In the genomic region with DNA sequence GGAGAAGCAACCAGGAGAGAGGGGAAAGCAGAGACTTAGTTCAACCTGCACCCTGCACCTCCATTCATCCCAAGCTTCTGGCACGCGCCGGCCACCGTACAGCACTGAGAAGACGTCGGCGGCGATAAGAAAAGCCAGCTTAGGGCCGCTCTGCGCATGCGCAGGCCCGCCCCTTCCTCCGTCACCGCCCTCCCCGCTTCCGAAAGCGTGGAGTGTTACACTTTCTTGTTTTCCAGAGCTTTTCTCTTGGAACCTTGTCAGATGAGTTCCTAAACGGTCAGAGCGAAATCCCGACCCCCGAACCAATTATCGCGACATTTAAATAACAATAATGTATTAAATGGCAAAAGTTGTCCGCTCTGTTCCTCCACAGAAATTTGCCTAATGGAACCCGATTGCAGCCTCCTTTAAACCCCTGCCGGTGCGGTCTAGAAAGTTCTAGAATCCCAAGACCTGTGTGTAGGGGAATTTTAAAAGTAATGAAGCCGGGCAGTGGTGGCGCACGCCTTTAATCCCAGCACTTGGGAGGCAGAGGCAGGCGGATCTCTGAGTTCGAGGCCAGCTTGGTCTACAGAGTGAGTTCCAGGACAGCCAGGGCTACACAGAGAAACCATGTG, we compare ENCODE assay signal across 8 mouse cellular contexts. TPM values are rescaled to one million over a fixed set of nuclear protein-coding genes. Genes with fewer than 3 reads are reported as not detected.
DNase-seq lines count a peak whose midpoint lies in the region; ATAC-seq lines count a peak whose summit lies in the region.

Gene Ints2 (minus strand): TSS at position 116 of the 617 bp plus-strand sequence.

- peak within 1 kb of the TSS; percentile 86 for H3K9ac ChIP-seq in hindbrain, embryonic 16.5 days (ENCODE audit: low read depth, low read length)

- H3K4me3 ChIP-seq in hindbrain, embryonic 16.5 days (ENCODE audit: low read length): peak within 1 kb of the TSS; percentile 68
- H3K4me3 ChIP-seq in macrophage (ENCODE audit: inconsistent target): peak within 1 kb of the TSS; percentile 90

- no peaks in the 10 kb centered on the region for H3K9me3 ChIP-seq in hindbrain, embryonic 16.5 days (ENCODE audit: control insufficient read depth, low read length)

- H3K4me1 ChIP-seq in hindbrain, embryonic 16.5 days (ENCODE audit: control insufficient read depth, insufficient read depth, low read depth, low read length): peaks cover 16% of the 10 kb centered on the region

- H3K27me3 ChIP-seq in hindbrain, embryonic 16.5 days (replicated peaks; ENCODE audit: control insufficient read depth, insufficient read depth, low read length): no peaks in the 10 kb centered on the region

- H3K36me3 ChIP-seq in hindbrain, embryonic 16.5 days (ENCODE audit: control insufficient read depth, insufficient read depth, low read length): no peaks in the 10 kb centered on the region
- H3K36me3 ChIP-seq in macrophage (ENCODE audit: inconsistent target): no peaks in the 10 kb centered on the region

- WGBS in hindbrain, embryonic 16.5 days: 10% methylated on average over 32 of the region's 32 CpGs
- whole genome bisulfite sequencing in macrophage (ENCODE audit: missing documents): 4% methylated on average over 32 of the region's 32 CpGs

- H3K79me2 ChIP-seq in macrophage (ENCODE audit: inconsistent target): no peaks in the 10 kb centered on the region; the same call in 1 of the 2 replicates

- peak; percentile 96 for ATAC-seq in hindbrain, embryonic 16.5 days

- peak within 1 kb of the TSS; percentile 68 for H3K4me2 ChIP-seq in hindbrain, embryonic 16.5 days (ENCODE audit: low read length)

- peak; percentile 90 for DNase-seq in WW6 (ENCODE audit: low read depth, low spot score)
- peak; percentile 94 to 96 for DNase-seq in cerebellum, postnatal 4 days (ENCODE audit: low spot score in 2 of 2)
- peak; percentile 93 for DNase-seq in gastrocnemius, adult 18-20 months (ENCODE audit: low spot score)
- peak; percentile 95 to 96 for DNase-seq in left cerebral cortex, adult 18-20 months (ENCODE audit: low spot score in 2 of 2)
- peak; percentile 95 for DNase-seq in right cerebral cortex, adult 18-20 months
- DNase-seq in urinary bladder, postnatal 10 days (ENCODE audit: low spot score): peak; percentile 89

- H3K27ac ChIP-seq in hindbrain, embryonic 16.5 days (ENCODE audit: low read depth, low read length): peak within 1 kb of the TSS; percentile 76
- peak within 1 kb of the TSS; percentile 42 for H3K27ac ChIP-seq in macrophage

RNA-seq across cellular contexts. Expression of gene Ints2, which starts in this region (rescaled TPM):
- total RNA-seq in gastrocnemius, adult 18-20 months (2021): 1 to 10 TPM; 3.0 to 4.3 TPM
- polyA plus RNA-seq in hindbrain, embryonic 16.5 days (2015; fragmentation: Nextera tagmentation; extraction: Ambion mirVana): 15.8 and 18.7 TPM in 2 replicates
- total RNA-seq in left cerebral cortex, adult 18-20 months (2021): 10 to 100 TPM; 20.2 to 20.5 TPM
- total RNA-seq in macrophage (2018; cell fraction: chromatin; rRNA removed): 10 to 100 TPM; 12.2 to 60.0 (median 42.6) TPM
- total RNA-seq in macrophage (2018; cell fraction: cytosol; rRNA removed): 10 to 100 TPM in 9 of 26 experiments, 1 to 10 TPM in 17; 5.5 to 12.7 (median 9.6) TPM
- total RNA-seq in macrophage (2018; cell fraction: nucleus; rRNA removed): 10 to 100 TPM; 10.8 to 43.9 (median 23.0) TPM
- polyA plus RNA-seq in macrophage (2018): 5.0 to 12.1 TPM (median 9.0 TPM) in 3 replicates

Comparison
In these comparisons a context has a peak if more than half of its experiments do, and no peak if none do; other contexts are left out.
1. Peak in every context shown above with its lines: DNase-seq, ATAC-seq, H3K4me3 ChIP-seq and H3K27ac ChIP-seq.